Mouse (Mus musculus): Measurements from ENCODE around the gene Mmp12. TPM values are rescaled to one million over a fixed set of nuclear protein-coding genes. Genes with fewer than 3 reads are reported as not detected.
"Not testable (repeated sequence)": the region's sequence is repeated elsewhere in the genome, so short reads cannot be mapped to it uniquely, and the experiment has no call there.

The Mmp12 gene
- under 1 TPM; 0.24 to 0.45 TPM for total RNA-seq (2021)
- long read RNA-seq, experiment 1: 0 reads
- long read RNA-seq, experiment 2: 0 reads

- no peak for DNase-seq
These were observed at the start of gene Mmp12 for GRCm38 (mm10) chr9:7344107-7344506. Gene Mmp12 (plus strand): TSS chr9:7344381.

DNA sequence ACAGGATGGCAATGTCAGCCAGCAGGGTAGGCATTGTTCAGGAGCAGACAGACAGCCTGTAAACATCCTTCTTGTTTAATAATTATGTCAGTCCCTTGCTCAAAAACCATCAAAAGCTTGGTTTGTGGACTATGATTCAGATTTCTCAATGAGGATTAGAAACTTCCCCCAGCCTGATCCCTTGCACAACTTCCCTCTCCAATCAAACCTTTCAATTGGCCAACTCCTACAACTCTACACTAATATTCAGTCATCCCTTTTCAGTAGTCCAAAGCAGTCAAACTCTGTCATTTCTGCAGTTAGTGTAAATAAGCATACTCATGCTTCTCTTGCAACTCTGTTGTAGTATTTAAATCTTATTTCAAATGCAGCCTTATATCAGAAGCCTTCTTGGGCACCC is 12.3 kb upstream of the Mmp12 start:
- DNase-seq: no peak

GRCm38 (mm10) chr9:7335766-7336680 is 8.2 kb upstream of the Mmp12 start:
- no peak for DNase-seq

DNA sequence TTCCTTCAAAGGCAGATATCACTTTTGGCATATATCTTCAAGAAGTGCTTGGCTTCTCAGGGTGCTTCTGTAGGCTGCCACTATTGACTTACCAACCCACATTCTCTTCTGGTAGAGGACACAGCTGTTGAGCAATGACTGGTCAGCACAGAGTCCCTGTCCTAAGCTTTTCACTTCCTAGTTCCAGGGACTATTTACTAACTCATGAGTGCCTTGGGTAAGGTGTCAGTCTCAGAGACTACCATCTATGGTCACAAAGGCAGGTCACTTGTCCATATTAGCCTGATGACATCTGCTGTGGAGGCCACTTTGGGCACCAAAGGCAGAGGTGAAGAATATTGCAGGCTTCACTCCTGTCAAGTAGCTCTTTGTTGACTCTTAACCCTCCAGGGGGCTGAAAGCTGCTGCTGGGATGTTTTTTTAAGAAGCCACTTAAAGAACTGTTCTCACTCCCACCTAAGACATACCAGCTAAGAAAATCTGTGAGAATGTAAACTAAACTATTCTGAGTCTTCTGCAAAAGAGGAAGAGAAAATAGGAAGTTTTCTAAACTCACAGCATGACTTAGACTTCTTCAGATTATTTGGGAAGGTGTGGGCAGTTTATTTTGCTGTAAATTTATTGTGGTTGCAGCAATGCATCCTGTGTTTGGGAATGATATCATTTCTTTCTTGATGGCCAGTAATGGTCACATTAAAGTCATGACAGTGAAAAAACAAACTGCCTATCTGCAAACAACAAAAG is 7.3 kb upstream of the Mmp12 start:
- no peak for DNase-seq

- no peak for DNase-seq
These were observed 1.3 kb downstream of the Mmp12 start for GRCm38 (mm10) chr9:7345513-7345912.

DNA sequence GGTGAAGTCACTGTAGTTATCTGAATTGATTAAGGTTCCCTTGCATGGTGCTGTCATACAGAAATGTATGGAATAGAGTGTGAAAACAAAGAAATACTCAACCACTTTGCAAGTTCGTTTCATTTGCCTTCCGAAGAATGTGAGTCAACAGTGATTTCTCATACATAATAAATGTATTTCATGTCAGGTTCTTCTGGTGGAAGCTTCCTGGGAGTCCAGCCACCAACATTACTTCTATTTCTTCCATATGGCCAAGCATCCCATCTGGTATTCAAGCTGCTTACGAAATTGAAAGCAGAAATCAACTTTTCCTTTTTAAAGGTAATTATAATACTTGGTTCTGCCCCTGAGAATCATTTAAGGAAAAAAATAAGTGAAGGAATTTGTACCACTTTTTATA is 10.4 kb downstream of the Mmp12 start:
- no peak for DNase-seq

- DNase-seq: no peak
These were observed 43.8 kb downstream of the Mmp12 start, which contains the start of gene Mmp1b for GRCm38 (mm10) chr9:7387947-7388346. Gene Mmp1b (minus strand): TSS chr9:7388047.

GRCm38 (mm10) chr9:7396556-7396955 is 52.4 kb downstream of the Mmp12 start:
- DNase-seq: not testable (repeated sequence)

Other genes with a start within 250 kb of the Mmp12 start
- 10 to 100 TPM in 1 of 2 experiments, 1 to 10 TPM in 1; 8.7 to 13.4 TPM for gene Dync2h1, start 159.9 kb upstream of the Mmp12 start, total RNA-seq (2021)
- gene Dcun1d5, start 159.9 kb upstream of the Mmp12 start, total RNA-seq (2021): 10 to 100 TPM; 81.1 to 89.9 TPM
- gene Mmp13, start 71.9 kb upstream of the Mmp12 start, total RNA-seq (2021): 10 to 100 TPM in 1 of 2 experiments, under 1 TPM in 1; 0.27 to 12.4 TPM
- gene Mmp1b, start 43.7 kb downstream of the Mmp12 start, total RNA-seq (2021): not detected
- gene Mmp3, start 101.4 kb downstream of the Mmp12 start, total RNA-seq (2021): under 1 TPM in 1 of 2 experiments, not detected in 1; 0.18 TPM
- gene Mmp10, start 158.0 kb downstream of the Mmp12 start, total RNA-seq (2021): not detected
- gene Mmp8, start 214.1 kb downstream of the Mmp12 start, total RNA-seq (2021): 1 to 10 TPM; 1.1 to 2.6 TPM
- under 1 TPM; 0.15 to 0.30 TPM for gene Mmp27, start 227.0 kb downstream of the Mmp12 start, total RNA-seq (2021)

Measured in adrenal gland, postnatal 10 days (tissue).